Mouse (Mus musculus) naive thymus-derived CD4-positive, alpha-beta T cell, adult 5 months (primary cell): ENCODE measurements around the gene Myog. TPM values are rescaled to one million over a fixed set of nuclear protein-coding genes. Genes with fewer than 3 reads are reported as not detected.

Experiments used
- polyA plus RNA-seq: library from polyadenylated mRNA; unstranded; fragments of 100-300 nt; shearing (Covaris generic); gene quantifications from one replicate; pipeline ENCODE4 v1.2.1, GENCODE M21; 2017

Gene Myog
- not detected for polyA plus RNA-seq

DNA sequence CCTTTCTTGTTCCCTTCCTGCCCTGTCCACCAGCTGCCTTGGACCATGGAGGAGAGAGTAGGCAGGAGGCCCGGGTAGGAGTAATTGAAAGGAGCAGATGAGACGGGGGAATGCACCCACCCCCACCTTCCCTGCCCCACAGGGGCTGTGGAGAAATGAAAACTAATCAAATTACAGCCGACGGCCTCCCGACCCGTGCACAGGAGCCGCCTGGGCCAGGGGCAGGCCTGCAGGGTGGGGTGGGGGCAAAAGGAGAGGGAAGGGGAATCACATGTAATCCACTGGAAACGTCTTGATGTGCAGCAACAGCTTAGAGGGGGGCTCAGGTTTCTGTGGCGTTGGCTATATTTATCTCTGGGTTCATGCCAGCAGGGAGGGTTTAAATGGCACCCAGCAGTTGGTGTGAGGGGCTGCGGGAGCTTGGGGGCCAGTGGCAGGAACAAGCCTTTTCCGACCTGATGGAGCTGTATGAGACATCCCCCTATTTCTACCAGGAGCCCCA, at the start of gene Myog:
Gene Myog (plus strand): TSS at position 392 of the 502 bp plus-strand sequence.

DNA sequence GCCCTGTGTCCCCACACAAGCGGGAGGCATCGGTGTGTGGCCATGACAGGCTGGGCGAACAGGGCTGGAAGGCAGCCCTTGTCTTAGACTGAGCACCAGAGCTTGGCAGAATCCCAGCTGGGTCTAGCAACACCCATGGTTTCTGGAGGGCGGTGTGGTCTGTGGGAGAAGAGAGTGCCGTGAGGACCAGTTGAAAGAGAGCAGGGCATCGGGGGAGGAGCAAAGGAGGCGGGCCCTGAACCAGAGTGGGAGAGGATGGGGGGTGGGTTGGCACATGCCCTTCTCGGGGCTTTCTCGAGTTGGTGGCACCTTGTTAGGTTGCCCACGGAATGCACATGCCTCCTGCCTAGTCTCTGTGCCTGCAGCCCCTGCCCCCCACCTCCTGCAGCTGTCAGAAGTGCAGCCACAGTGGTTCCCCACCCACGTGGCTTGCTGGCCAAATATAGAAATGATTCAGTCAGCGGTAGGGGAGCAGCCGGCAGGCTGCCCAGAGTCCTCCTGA, 43.0 kb downstream of the Myog start, which contains the start of gene Ppfia4:
Gene Ppfia4 (minus strand): TSS at position 159 of the 502 bp plus-strand sequence.

Other genes with a start within 250 kb of the Myog start
- 250 TPM for gene Btg2, start 210.9 kb upstream of the Myog start, polyA plus RNA-seq
- not detected for gene Chit1, start 178.7 kb upstream of the Myog start, polyA plus RNA-seq
- gene Chil1, start 107.8 kb upstream of the Myog start, polyA plus RNA-seq: not detected
- not detected for gene Mybph, start 96.5 kb upstream of the Myog start, polyA plus RNA-seq
- not detected for gene Adora1, start 54.6 kb upstream of the Myog start, polyA plus RNA-seq
- not detected for gene Ppfia4, start 42.9 kb downstream of the Myog start, polyA plus RNA-seq
- gene Tmem183a, start 72.0 kb downstream of the Myog start, polyA plus RNA-seq: 134 TPM
- gene 4933406M09Rik, start 96.0 kb downstream of the Myog start, polyA plus RNA-seq: not detected
- gene Cyb5r1, start 115.6 kb downstream of the Myog start, polyA plus RNA-seq: 19.3 TPM
- gene Adipor1, start 125.4 kb downstream of the Myog start, polyA plus RNA-seq: 126 TPM
- gene Klhl12, start 165.5 kb downstream of the Myog start, polyA plus RNA-seq: 25.3 TPM
- gene Rabif, start 204.7 kb downstream of the Myog start, polyA plus RNA-seq: 39.6 TPM